Mouse (Mus musculus) brain, embryonic 18.5 days (tissue): Measurements from ENCODE around the gene Mif.

Experiments used
- DNase-seq: peaks from one replicate; pipeline ENCODE4 v3.0.0-alpha.2; 2012; ENCODE audit warnings: low read depth, low spot score

The Mif gene

GRCm38 (mm10) chr10:75835761-75836531, 24.1 kb downstream of the Mif start:
- DNase-seq, result no peak

- DNase-seq, result no peak
Observed at GRCm38 (mm10) chr10:75835307-75835706, 24.7 kb downstream of the Mif start.

- DNase-seq, result no peak
Observed at GRCm38 (mm10) chr10:75834721-75835120, 25.3 kb downstream of the Mif start.

- no peak for DNase-seq
Observed at GRCm38 (mm10) chr10:75834250-75834649, 25.8 kb downstream of the Mif start.

- DNase-seq, result no peak
Observed at GRCm38 (mm10) chr10:75833456-75834080, 26.5 kb downstream of the Mif start.

- no peak for DNase-seq
Observed at GRCm38 (mm10) chr10:75832272-75832895, 27.7 kb downstream of the Mif start.

- no peak for DNase-seq
Observed at GRCm38 (mm10) chr10:75830275-75830670, 29.8 kb downstream of the Mif start.

- DNase-seq, result no peak
Observed at GRCm38 (mm10) chr10:75829529-75830274, 30.3 kb downstream of the Mif start.

GRCm38 (mm10) chr10:75828500-75828931, 31.5 kb downstream of the Mif start:
- DNase-seq, result peak; percentile 57

- no peak for DNase-seq
Observed at GRCm38 (mm10) chr10:75827668-75828360, 32.2 kb downstream of the Mif start.

GRCm38 (mm10) chr10:75824530-75824929, 35.5 kb downstream of the Mif start:
- DNase-seq, result no peak

- no peak for DNase-seq
Observed at GRCm38 (mm10) chr10:75823782-75824181, 36.3 kb downstream of the Mif start.

GRCm38 (mm10) chr10:75822443-75822842, 37.6 kb downstream of the Mif start, which contains the start of gene Gstt4:
Gstt4 (minus strand) TSS chr10:75822543.
- DNase-seq, result no peak

- no peak for DNase-seq
Observed at GRCm38 (mm10) chr10:75819882-75820281, 40.2 kb downstream of the Mif start.

GRCm38 (mm10) chr10:75818641-75819040, 41.4 kb downstream of the Mif start:
- no peak for DNase-seq
